8 mouse cellular contexts compared by ENCODE assay signal in genomic region chr7:12921705-12922465, GRCm38 (mm10). TPM values are rescaled to one million over a fixed set of nuclear protein-coding genes. Genes with fewer than 3 reads are reported as not detected.
DNase-seq lines count a peak whose midpoint lies in the region; ATAC-seq and TF ChIP-seq lines count a peak whose summit lies in the region.

Gene Rps5, plus strand, starts transcription at chr7:12922290.

- H3K4me3 ChIP-seq in G1E (ENCODE audit: low read depth, low read length): peak within 1 kb of the TSS; percentile 83
- peak within 1 kb of the TSS; percentile 81 for H3K4me3 ChIP-seq in forebrain, embryonic 16.5 days (replicated peaks; ENCODE audit: low read length)
- H3K4me3 ChIP-seq in layer of hippocampus, adult 2 months: peak within 1 kb of the TSS; percentile 100
- peak within 1 kb of the TSS; percentile 91 for H3K4me3 ChIP-seq in lung, embryonic 14.5 days (ENCODE audit: low read depth, low read length)
- H3K4me3 ChIP-seq in olfactory bulb, adult 2 months (ENCODE audit: insufficient read depth, low read depth, low read length): peak within 1 kb of the TSS; percentile 74
- H3K4me3 ChIP-seq in thymus, adult 2 months (ENCODE audit: control insufficient read depth, insufficient read depth, low read length): peak within 1 kb of the TSS; percentile 94

- H3K36me3 ChIP-seq in G1E (replicated peaks): peaks cover 43% of the 10 kb centered on the region
- H3K36me3 ChIP-seq in forebrain, embryonic 16.5 days (ENCODE audit: control insufficient read depth, insufficient read depth): peaks cover 24% of the 10 kb centered on the region
- peaks cover 41% of the 10 kb centered on the region for H3K36me3 ChIP-seq in lung, embryonic 14.5 days (ENCODE audit: insufficient read depth)
- peaks cover 36% of the 10 kb centered on the region for H3K36me3 ChIP-seq in thymus, adult 2 months (ENCODE audit: control insufficient read depth, insufficient read depth, low read length)

- H3K4me1 ChIP-seq in G1E (ENCODE audit: insufficient read depth, low read depth, low read length): peaks cover 34% of the 10 kb centered on the region
- H3K4me1 ChIP-seq in forebrain, embryonic 16.5 days (replicated peaks; ENCODE audit: control insufficient read depth, insufficient read depth, low read length): peaks cover 14% of the 10 kb centered on the region
- peaks cover 9% of the 10 kb centered on the region for H3K4me1 ChIP-seq in lung, embryonic 14.5 days (ENCODE audit: insufficient read depth)
- peaks cover 2% of the 10 kb centered on the region; the same call in 1 of the 2 replicates for H3K4me1 ChIP-seq in olfactory bulb, adult 2 months (ENCODE audit: control insufficient read depth, insufficient read depth, low read length)
- H3K4me1 ChIP-seq in thymus, adult 2 months (replicated peaks; ENCODE audit: control insufficient read depth, insufficient read depth, low read length): peaks cover 7% of the 10 kb centered on the region

- TF ChIP-seq CTCF in G1E (IDR thresholded peaks at IDR 0.05; ENCODE audit: low read depth, low read length): peak; percentile 60
- TF ChIP-seq CTCF in layer of hippocampus, adult 2 months (conservative IDR thresholded peaks at IDR 0.05): peak; percentile 95
- TF ChIP-seq CTCF in lung, embryonic 14.5 days (IDR thresholded peaks at IDR 0.05; ENCODE audit: low read depth): peak; percentile 85
- peak; percentile 52; the same call in 1 of the 2 replicates for TF ChIP-seq CTCF in olfactory bulb, adult 2 months (IDR thresholded peaks at IDR 0.05; ENCODE audit: insufficient read depth, low read depth, low read length)
- peak; percentile 82; the same call in 1 of the 2 replicates for TF ChIP-seq CTCF in thymus, adult 2 months (IDR thresholded peaks at IDR 0.05; ENCODE audit: borderline replicate concordance, control insufficient read depth, extremely low read depth, insufficient read depth, low read length, poor library complexity)

- whole genome bisulfite sequencing in forebrain, embryonic 16.5 days: under 1% methylated on average over 55 of the region's 55 CpGs
- WGBS in lung, embryonic 14.5 days: under 1% methylated on average over 55 of the region's 55 CpGs
- under 1% methylated on average over 55 of the region's 55 CpGs for WGBS in olfactory bulb, adult 2 months
- WGBS in thymus, adult 2 months: under 1% methylated on average over 55 of the region's 55 CpGs

- DNase-seq in G1E (ENCODE audit: low spot score): peak; percentile 87
- peak; percentile 98 to 99 for DNase-seq in cerebellum, adult 18-20 months
- DNase-seq in heart, postnatal 36 days: peak; percentile 97 to 98
- DNase-seq in layer of hippocampus, adult 2 months (ENCODE audit: low spot score in 2 of 2): peak; percentile 98 to 99
- peak; percentile 100 for DNase-seq in lung, embryonic 14.5 days
- peak; percentile 97 for DNase-seq in thymus, adult 2 months

- peak; percentile 88 for ATAC-seq in G1E (ENCODE audit: extremely low read depth, insufficient number of reproducible peaks, low FRiP score, poor library complexity, severe bottlenecking)
- ATAC-seq in forebrain, embryonic 16.5 days: peak; percentile 98
- peak; percentile 98 for ATAC-seq in lung, embryonic 14.5 days (ENCODE audit: insufficient read depth)

- H3K4me2 ChIP-seq in forebrain, embryonic 16.5 days (ENCODE audit: low read length): peak within 1 kb of the TSS; percentile 97
- peak within 1 kb of the TSS; percentile 97 for H3K4me2 ChIP-seq in lung, embryonic 14.5 days

- peak; percentile 66 for TF ChIP-seq POLR2A in olfactory bulb, adult 2 months (IDR thresholded peaks at IDR 0.05; ENCODE audit: insufficient read depth, low read depth, low read length)
- TF ChIP-seq POLR2A in thymus, adult 2 months (IDR thresholded peaks at IDR 0.05; ENCODE audit: control insufficient read depth, extremely low read depth, insufficient read depth, low read length, poor library complexity): peak; percentile 90

- no peaks in the 10 kb centered on the region for H3K9me3 ChIP-seq in G1E (replicated peaks)
- no peaks in the 10 kb centered on the region for H3K9me3 ChIP-seq in forebrain, embryonic 16.5 days (ENCODE audit: control insufficient read depth, low read length)
- no peaks in the 10 kb centered on the region for H3K9me3 ChIP-seq in lung, embryonic 14.5 days (ENCODE audit: low read depth, low read length)

- peak within 1 kb of the TSS; percentile 94 for H3K27ac ChIP-seq in forebrain, embryonic 16.5 days (ENCODE audit: low read length)
- peak within 1 kb of the TSS; percentile 99 for H3K27ac ChIP-seq in layer of hippocampus, adult 2 months
- H3K27ac ChIP-seq in lung, embryonic 14.5 days (ENCODE audit: low read depth): peak within 1 kb of the TSS; percentile 94
- peak within 1 kb of the TSS; percentile 93 for H3K27ac ChIP-seq in olfactory bulb, adult 2 months (ENCODE audit: insufficient read depth, low read depth, low read length)
- peak within 1 kb of the TSS; percentile 75 for H3K27ac ChIP-seq in thymus, adult 2 months (ENCODE audit: control insufficient read depth, insufficient read depth, low read length)

- intact Hi-C loops in heart, postnatal 36 days (cut with DNase I): loop anchor here (1.0 to 2.0 kb wide), 3 partner anchors 25 to 56 kb away; partner anchors contain the start of gene Zscan22

- peak within 1 kb of the TSS; percentile 86 for H3K9ac ChIP-seq in forebrain, embryonic 16.5 days (replicated peaks; ENCODE audit: low read depth, low read length)
- H3K9ac ChIP-seq in lung, embryonic 14.5 days: peak within 1 kb of the TSS; percentile 75

- no peaks in the 10 kb centered on the region for H3K27me3 ChIP-seq in G1E (ENCODE audit: insufficient read depth, low read length)
- peaks cover 4% of the 10 kb centered on the region for H3K27me3 ChIP-seq in forebrain, embryonic 16.5 days (replicated peaks; ENCODE audit: control insufficient read depth, insufficient read depth, low read length)
- H3K27me3 ChIP-seq in lung, embryonic 14.5 days (ENCODE audit: insufficient read depth, low read length): no peaks in the 10 kb centered on the region
- H3K27me3 ChIP-seq in thymus, adult 2 months (ENCODE audit: control insufficient read depth, insufficient read depth, low read length): no peaks in the 10 kb centered on the region

RNA-seq across cellular contexts. Expression of gene Rps5, which starts in this region (rescaled TPM):
- total RNA-seq in G1E (2014; fragmentation: Nextera tagmentation) (1,720 and 1,839 TPM in 2 replicates), G1E (2017) (880 and 1,074 TPM in 2 replicates)
- 1,806 and 2,694 TPM in 2 replicates for polyA plus RNA-seq in G1E (2012)
- 660 and 678 TPM in 2 replicates for polyA plus RNA-seq in forebrain, embryonic 16.5 days (2015; fragmentation: Nextera tagmentation; extraction: Ambion mirVana)
- 100 to 1,000 TPM; 550 to 562 TPM for total RNA-seq in heart, postnatal 36 days (2021)
- 100 to 1,000 TPM; 401 to 427 TPM for total RNA-seq in layer of hippocampus, adult 2 months (2021)
- 1,356 and 1,409 TPM in 2 replicates for polyA plus RNA-seq in lung, embryonic 14.5 days (2014; fragmentation: Nextera tagmentation; extraction: Ambion mirVana)
- 651 TPM in 1 of 2 replicates, not detected in the other for polyA plus RNA-seq in olfactory bulb, adult 2 months (2012; ENCODE audit: insufficient read depth, insufficient read length, low replicate concordance, missing spikeins)
- polyA plus RNA-seq in thymus, adult 2 months (2012; rRNA removed): 2,545 and 2,907 TPM in 2 replicates

Comparison
In these comparisons a context has a peak if more than half of its experiments do, and no peak if none do; other contexts are left out.
1. Peak in every context shown above with its lines: DNase-seq, ATAC-seq, H3K4me3 ChIP-seq and H3K27ac ChIP-seq.